Mouse (Mus musculus): ENCODE measurements around the gene Rtn4rl1. TPM values are rescaled to one million over a fixed set of nuclear protein-coding genes. Genes with fewer than 3 reads are reported as not detected.
A peak's percentile ranks its signal among the peaks of the same experiment; 100 is the strongest.

Gene Rtn4rl1
- polyA plus RNA-seq, 1 experiment from 2014 or later = 2.9 TPM

DNA sequence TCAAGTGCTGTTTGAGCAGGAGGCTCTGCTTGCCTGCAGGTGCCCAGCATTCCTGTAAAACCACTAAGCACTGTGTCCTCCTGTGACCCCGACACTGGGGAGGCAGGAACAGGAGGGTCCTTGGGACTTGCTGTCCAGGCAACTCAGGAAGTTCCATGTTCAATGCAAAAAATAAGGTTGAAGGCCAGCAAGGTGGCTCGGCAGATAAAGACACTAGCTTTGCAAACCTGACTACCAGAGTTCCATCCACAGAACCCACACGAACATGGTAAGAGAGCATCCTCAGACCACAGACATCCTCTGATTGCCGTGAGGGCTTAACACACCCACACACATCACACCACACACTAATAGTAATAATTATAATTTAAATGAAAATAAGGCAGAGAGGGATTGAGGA lies 75.6 kb downstream of the Rtn4rl1 start:
- no peaks in the 10 kb centered on the region for H3K9me3 ChIP-seq (ENCODE audit: control insufficient read depth, low read length)
- no peaks in the 10 kb centered on the region for H3K36me3 ChIP-seq (ENCODE audit: control insufficient read depth, insufficient read depth, low read length)
- no peak overlapping the region for H3K4me2 ChIP-seq (ENCODE audit: low read depth, low read length)
- no peak overlapping the region for H3K4me3 ChIP-seq (ENCODE audit: low read length)
- H3K27ac ChIP-seq (ENCODE audit: low read length) = no peak overlapping the region
- H3K27me3 ChIP-seq (ENCODE audit: control insufficient read depth, insufficient read depth, low read depth, low read length) = no peaks in the 10 kb centered on the region
- H3K9ac ChIP-seq (ENCODE audit: low read length) = no peak overlapping the region
- WGBS = 64% methylated on average over 4 of the region's 4 CpGs
- H3K4me1 ChIP-seq (replicated peaks; ENCODE audit: control insufficient read depth, insufficient read depth, low read length) = no peaks in the 10 kb centered on the region; the same call in 1 of the 2 replicates
- no peak for ATAC-seq (ENCODE audit: low read depth)

DNA sequence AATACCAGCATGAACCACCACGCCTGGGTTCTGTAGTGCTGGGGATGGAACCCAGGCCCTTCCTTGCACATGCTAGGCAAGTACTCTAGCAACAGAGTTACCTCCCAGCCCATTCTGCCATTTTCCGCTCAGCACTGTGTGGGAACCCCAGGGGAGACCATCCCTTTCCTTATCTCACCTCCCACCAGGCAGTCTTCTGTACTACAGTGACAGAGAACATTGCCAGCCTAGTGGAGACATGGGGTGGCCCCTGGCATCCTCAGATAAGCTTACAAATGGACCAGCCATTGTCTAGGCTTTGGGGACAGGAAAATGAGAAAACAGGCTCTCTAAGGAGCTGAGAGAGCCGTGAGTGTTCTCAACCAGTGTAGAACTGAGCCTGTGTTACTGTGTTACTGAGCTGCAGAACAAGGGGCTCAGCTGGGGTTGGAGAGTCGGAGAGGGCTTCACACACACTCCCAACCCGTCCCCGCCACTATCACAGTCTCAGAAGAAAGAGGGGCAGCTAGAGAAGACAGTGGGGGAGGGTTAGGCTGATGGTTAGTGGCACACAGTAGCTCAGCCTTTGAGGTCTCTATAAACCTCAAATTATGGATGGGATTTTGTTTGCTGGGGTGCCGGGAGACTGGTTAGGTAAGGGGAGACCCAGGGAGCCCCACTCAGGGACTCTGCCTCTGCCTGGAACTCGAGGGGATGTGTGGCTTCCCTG lies 76.8 kb downstream of the Rtn4rl1 start:
- Histone ChIP-seq H3K4me2 (ENCODE audit: low read depth, low read length) (no peak overlapping the region), H3K9me3 (ENCODE audit: control insufficient read depth, low read length) (no peaks in the 10 kb centered on the region), H3K4me3 (ENCODE audit: low read length) (no peak overlapping the region), H3K27me3 (ENCODE audit: control insufficient read depth, insufficient read depth, low read depth, low read length) (no peaks in the 10 kb centered on the region), H3K4me1 (replicated peaks; ENCODE audit: control insufficient read depth, insufficient read depth, low read length) (no peaks in the 10 kb centered on the region; the same call in 1 of the 2 replicates), H3K27ac (ENCODE audit: low read length) (no peak overlapping the region), H3K9ac (ENCODE audit: low read length) (no peak overlapping the region), H3K36me3 (ENCODE audit: control insufficient read depth, insufficient read depth, low read length) (no peaks in the 10 kb centered on the region)
- WGBS = 64% methylated on average over 8 of the region's 8 CpGs
- ATAC-seq (ENCODE audit: low read depth) = no peak

- WGBS = 55% methylated on average over 7 of the region's 7 CpGs
These were observed 77.4 kb downstream of the Rtn4rl1 start for GRCm38 (mm10) chr11:75270985-75271434.

GRCm38 (mm10) chr11:75273466-75273865 lies 79.9 kb downstream of the Rtn4rl1 start:
- Histone ChIP-seq H3K27me3 (ENCODE audit: control insufficient read depth, insufficient read depth, low read depth, low read length) (no peaks in the 10 kb centered on the region), H3K9me3 (ENCODE audit: control insufficient read depth, low read length) (no peaks in the 10 kb centered on the region), H3K27ac (ENCODE audit: low read length) (no peak overlapping the region), H3K4me2 (ENCODE audit: low read depth, low read length) (no peak overlapping the region), H3K4me1 (replicated peaks; ENCODE audit: control insufficient read depth, insufficient read depth, low read length) (no peaks in the 10 kb centered on the region; the same call in 1 of the 2 replicates), H3K36me3 (ENCODE audit: control insufficient read depth, insufficient read depth, low read length) (no peaks in the 10 kb centered on the region), H3K9ac (ENCODE audit: low read length) (no peak overlapping the region), H3K4me3 (ENCODE audit: low read length) (no peak overlapping the region)
- ATAC-seq (ENCODE audit: low read depth) = no peak
- WGBS = 26% methylated on average over 8 of the region's 8 CpGs

More at GRCm38 (mm10) chr11:75270985-75271434, 77.4 kb downstream of the Rtn4rl1 start:
- 0 out of 2 replicates have a peak, but pooled peaks have one; percentile 14 for ATAC-seq (ENCODE audit: low read depth)
- H3K36me3 ChIP-seq (ENCODE audit: control insufficient read depth, insufficient read depth, low read length) = no peaks in the 10 kb centered on the region
- no peaks in the 10 kb centered on the region for H3K27me3 ChIP-seq (ENCODE audit: control insufficient read depth, insufficient read depth, low read depth, low read length)
- H3K4me2 ChIP-seq (ENCODE audit: low read depth, low read length) = no peak overlapping the region
- H3K4me3 ChIP-seq (ENCODE audit: low read length) = no peak overlapping the region
- H3K27ac ChIP-seq (ENCODE audit: low read length) = no peak overlapping the region
- no peaks in the 10 kb centered on the region for H3K9me3 ChIP-seq (ENCODE audit: control insufficient read depth, low read length)
- H3K9ac ChIP-seq (ENCODE audit: low read length) = no peak overlapping the region
- no peaks in the 10 kb centered on the region; the same call in 1 of the 2 replicates for H3K4me1 ChIP-seq (replicated peaks; ENCODE audit: control insufficient read depth, insufficient read depth, low read length)

DNA sequence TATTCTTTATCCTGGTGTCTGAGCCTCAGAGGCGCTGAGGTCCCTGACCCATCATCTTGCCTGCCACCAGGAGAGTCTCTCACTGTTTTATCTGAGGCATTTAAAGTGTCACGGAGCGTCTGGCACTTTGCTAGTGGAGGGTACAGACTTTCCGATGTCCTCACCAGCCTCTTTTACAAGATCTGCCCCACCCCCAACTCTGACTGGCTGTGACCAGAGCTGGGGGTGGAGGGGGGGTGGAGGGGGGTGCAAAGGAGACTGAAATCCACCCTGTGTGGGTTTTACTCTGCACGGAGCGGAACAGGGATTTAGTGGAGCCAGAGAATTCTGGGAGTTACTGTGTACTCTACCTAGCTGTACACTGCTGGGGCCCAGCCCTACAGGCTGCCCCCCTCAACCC lies 81.5 kb downstream of the Rtn4rl1 start:
- no peak overlapping the region for H3K27ac ChIP-seq (ENCODE audit: low read length)
- peaks cover 3% of the 10 kb centered on the region; the same call in 1 of the 2 replicates for H3K4me1 ChIP-seq (replicated peaks; ENCODE audit: control insufficient read depth, insufficient read depth, low read length)
- ATAC-seq (ENCODE audit: low read depth) = no peak
- no peaks in the 10 kb centered on the region for H3K9me3 ChIP-seq (ENCODE audit: control insufficient read depth, low read length)
- no peaks in the 10 kb centered on the region for H3K36me3 ChIP-seq (ENCODE audit: control insufficient read depth, insufficient read depth, low read length)
- 27% methylated on average over 6 of the region's 6 CpGs for WGBS
- peak overlapping the region; percentile 44 for H3K9ac ChIP-seq (ENCODE audit: low read length)
- H3K4me2 ChIP-seq (ENCODE audit: low read depth, low read length) = no peak overlapping the region
- H3K27me3 ChIP-seq (ENCODE audit: control insufficient read depth, insufficient read depth, low read depth, low read length) = no peaks in the 10 kb centered on the region
- H3K4me3 ChIP-seq (ENCODE audit: low read length) = no peak overlapping the region

GRCm38 (mm10) chr11:75278115-75278514 lies 84.5 kb downstream of the Rtn4rl1 start:
- H3K4me1 ChIP-seq (replicated peaks; ENCODE audit: control insufficient read depth, insufficient read depth, low read length) = peaks cover 15% of the 10 kb centered on the region
- H3K27me3 ChIP-seq (ENCODE audit: control insufficient read depth, insufficient read depth, low read depth, low read length) = peaks cover 26% of the 10 kb centered on the region
- no peaks in the 10 kb centered on the region for H3K9me3 ChIP-seq (ENCODE audit: control insufficient read depth, low read length)
- ATAC-seq (ENCODE audit: low read depth) = no peak
- no peak overlapping the region for H3K4me3 ChIP-seq (ENCODE audit: low read length)
- no peak overlapping the region for H3K27ac ChIP-seq (ENCODE audit: low read length)
- no peak overlapping the region for H3K9ac ChIP-seq (ENCODE audit: low read length)
- H3K4me2 ChIP-seq (ENCODE audit: low read depth, low read length) = no peak overlapping the region
- 74% methylated on average over 7 of the region's 7 CpGs for WGBS
- no peaks in the 10 kb centered on the region for H3K36me3 ChIP-seq (ENCODE audit: control insufficient read depth, insufficient read depth, low read length)

- peak overlapping the region; percentile 54 for H3K4me2 ChIP-seq (ENCODE audit: low read depth, low read length)
- H3K36me3 ChIP-seq (ENCODE audit: control insufficient read depth, insufficient read depth, low read length) = no peaks in the 10 kb centered on the region
- peak overlapping the region; percentile 32 for H3K4me3 ChIP-seq (ENCODE audit: low read length)
- H3K4me1 ChIP-seq (replicated peaks; ENCODE audit: control insufficient read depth, insufficient read depth, low read length) = peaks cover 15% of the 10 kb centered on the region
- H3K9me3 ChIP-seq (ENCODE audit: control insufficient read depth, low read length) = no peaks in the 10 kb centered on the region
- peaks cover 31% of the 10 kb centered on the region for H3K27me3 ChIP-seq (ENCODE audit: control insufficient read depth, insufficient read depth, low read depth, low read length)
- H3K27ac ChIP-seq (ENCODE audit: low read length) = no peak overlapping the region
- H3K9ac ChIP-seq (ENCODE audit: low read length) = peak overlapping the region; percentile 50
- no peak for ATAC-seq (ENCODE audit: low read depth)
- 11% methylated on average over 4 of the region's 4 CpGs for WGBS
These were observed 85.4 kb downstream of the Rtn4rl1 start for GRCm38 (mm10) chr11:75279013-75279341.

- Histone ChIP-seq H3K36me3 (ENCODE audit: control insufficient read depth, insufficient read depth, low read length) (no peaks in the 10 kb centered on the region), H3K4me1 (replicated peaks; ENCODE audit: control insufficient read depth, insufficient read depth, low read length) (peaks cover 15% of the 10 kb centered on the region), H3K9ac (ENCODE audit: low read length) (peak overlapping the region; percentile 50), H3K4me3 (ENCODE audit: low read length) (peak overlapping the region; percentile 32), H3K4me2 (ENCODE audit: low read depth, low read length) (peak overlapping the region; percentile 54), H3K27ac (ENCODE audit: low read length) (no peak overlapping the region), H3K27me3 (ENCODE audit: control insufficient read depth, insufficient read depth, low read depth, low read length) (peaks cover 31% of the 10 kb centered on the region), H3K9me3 (ENCODE audit: control insufficient read depth, low read length) (no peaks in the 10 kb centered on the region)
- 14% methylated on average over 16 of the region's 16 CpGs for WGBS
- no peak for ATAC-seq (ENCODE audit: low read depth)
These were observed 85.9 kb downstream of the Rtn4rl1 start for GRCm38 (mm10) chr11:75279342-75280065.

DNA sequence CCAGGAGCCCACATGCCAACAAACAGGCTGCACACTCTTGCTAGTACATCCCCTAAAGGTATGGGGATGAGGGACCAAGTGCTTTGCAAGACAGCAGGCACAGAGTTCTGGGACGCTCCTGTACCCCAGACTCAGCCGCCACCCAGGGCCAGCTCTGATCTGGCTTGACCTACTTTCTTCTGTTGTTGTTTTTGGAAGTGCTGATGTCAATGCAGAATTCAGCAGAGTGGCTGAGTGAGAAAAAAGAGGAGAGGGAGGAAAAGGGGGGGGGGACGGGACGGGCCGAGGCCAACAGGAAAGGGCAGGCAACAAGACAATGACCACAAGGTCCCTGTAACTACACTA lies 86.5 kb downstream of the Rtn4rl1 start:
- Histone ChIP-seq H3K27me3 (ENCODE audit: control insufficient read depth, insufficient read depth, low read depth, low read length) (peaks cover 31% of the 10 kb centered on the region), H3K36me3 (ENCODE audit: control insufficient read depth, insufficient read depth, low read length) (no peaks in the 10 kb centered on the region), H3K4me1 (replicated peaks; ENCODE audit: control insufficient read depth, insufficient read depth, low read length) (peaks cover 15% of the 10 kb centered on the region), H3K9me3 (ENCODE audit: control insufficient read depth, low read length) (no peaks in the 10 kb centered on the region), H3K9ac (ENCODE audit: low read length) (no peak overlapping the region), H3K4me2 (ENCODE audit: low read depth, low read length) (no peak overlapping the region), H3K27ac (ENCODE audit: low read length) (no peak overlapping the region), H3K4me3 (ENCODE audit: low read length) (no peak overlapping the region)
- 63% methylated on average over 5 of the region's 5 CpGs for WGBS
- ATAC-seq (ENCODE audit: low read depth) = no peak

Data from lung, embryonic 16.5 days (tissue).